Mouse (Mus musculus) G1E (cell line): ENCODE measurements around the gene Cox10.

ENCODE experiments used
- CTCF ChIP-seq: IDR thresholded peaks from 2 replicates; pipeline ENCODE4 v1.5.1; 2012; ENCODE audit warnings: low read depth, low read length, inconsistent platforms, mixed read lengths
- GATA1 ChIP-seq: IDR thresholded peaks from 2 replicates; pipeline ENCODE4 v1.6.1; 2012; ENCODE audit warnings: borderline replicate concordance, low read length, inconsistent platforms, mixed read lengths
- POLR2AphosphoS5 ChIP-seq: IDR thresholded peaks from 2 replicates; pipeline ENCODE4 v1.6.1; 2012; ENCODE audit warnings: low read depth, low read length, inconsistent platforms; ENCODE audit not compliant: insufficient replicate concordance

DNA sequence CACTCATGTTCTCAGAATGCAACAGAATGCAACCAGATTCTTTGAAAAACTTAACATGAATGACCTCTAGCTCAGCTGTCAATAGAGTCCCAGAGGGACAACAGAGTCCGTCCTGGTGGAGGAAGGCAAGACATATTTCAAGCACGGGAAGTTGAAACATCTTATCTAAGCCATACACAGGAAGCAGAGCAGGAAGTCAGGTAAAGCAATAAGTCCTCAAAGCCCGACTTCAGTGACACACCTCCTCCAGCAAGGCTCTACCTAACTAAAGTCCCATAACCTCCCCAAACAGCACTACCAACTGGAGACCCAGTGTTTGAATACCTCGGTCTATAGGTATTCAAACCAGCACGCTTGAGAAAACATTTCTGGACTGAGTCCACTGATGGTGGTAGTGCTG is 6.6 kb upstream of the Cox10 start:
- no peak for TF ChIP-seq POLR2AphosphoS5
- TF ChIP-seq CTCF: no peak
- no peak for TF ChIP-seq GATA1
